Mouse (Mus musculus) cerebellum, postnatal 10 days (tissue): ENCODE measurements around the gene Lmtk2.

Experiments used
- DNase-seq, 2 experiments: peaks; one replicate each; pipeline ENCODE4 v3.0.0; 2021; ENCODE audit warnings: mixed read lengths in 2 of 2

Gene Lmtk2

DNA sequence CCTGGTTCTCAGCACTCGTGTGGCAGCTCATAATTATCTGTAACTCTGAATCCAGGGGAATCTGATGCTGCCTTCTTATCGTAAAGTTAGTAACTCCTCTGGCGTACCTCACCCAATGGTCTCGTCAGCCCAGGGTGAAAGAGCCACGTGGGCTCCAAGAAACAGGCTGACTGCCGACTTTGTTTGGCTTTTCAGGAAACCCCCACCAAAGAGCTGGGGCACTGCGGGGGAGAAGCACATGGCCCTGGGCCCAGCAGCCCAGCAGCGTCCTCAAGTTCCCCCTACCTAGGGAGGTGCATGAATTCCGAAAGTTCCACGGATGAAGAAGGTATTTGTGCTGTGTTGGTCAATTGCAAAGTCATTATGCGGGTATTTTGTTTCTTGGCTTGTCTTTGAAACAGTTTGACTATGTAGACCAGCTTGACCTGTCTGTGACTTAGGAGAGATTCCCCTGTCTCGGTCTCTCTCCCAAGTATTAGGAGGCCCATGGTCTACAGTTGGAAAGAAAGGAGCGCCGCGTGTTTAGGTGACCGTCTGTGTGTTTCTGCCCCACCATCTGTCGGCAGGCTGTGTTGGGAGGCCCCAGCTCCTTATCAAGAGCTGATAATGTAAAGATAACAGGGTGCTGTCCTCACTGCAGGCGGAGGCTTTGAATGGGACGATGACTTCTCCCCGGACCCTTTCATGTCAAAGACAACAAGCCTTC, 82.5 kb downstream of the Lmtk2 start:
- no peak for DNase-seq

DNA sequence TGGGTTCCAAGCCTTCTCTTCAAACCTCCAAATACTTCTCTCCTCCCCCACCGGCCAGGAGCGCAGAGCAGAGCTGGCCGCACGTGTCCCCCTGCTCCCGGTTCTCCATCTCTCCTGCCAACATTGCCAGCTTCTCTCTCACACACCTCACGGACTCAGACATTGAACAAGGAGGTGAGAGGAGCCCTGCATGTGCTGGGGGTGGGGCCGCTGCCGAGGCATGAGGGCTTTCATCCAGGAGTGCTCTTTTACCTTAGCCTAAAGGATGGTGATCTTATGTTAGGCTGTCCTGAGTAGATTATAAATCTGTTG, 83.0 kb downstream of the Lmtk2 start:
- peak in 1 of 2 experiments; percentile 15 for DNase-seq

DNA sequence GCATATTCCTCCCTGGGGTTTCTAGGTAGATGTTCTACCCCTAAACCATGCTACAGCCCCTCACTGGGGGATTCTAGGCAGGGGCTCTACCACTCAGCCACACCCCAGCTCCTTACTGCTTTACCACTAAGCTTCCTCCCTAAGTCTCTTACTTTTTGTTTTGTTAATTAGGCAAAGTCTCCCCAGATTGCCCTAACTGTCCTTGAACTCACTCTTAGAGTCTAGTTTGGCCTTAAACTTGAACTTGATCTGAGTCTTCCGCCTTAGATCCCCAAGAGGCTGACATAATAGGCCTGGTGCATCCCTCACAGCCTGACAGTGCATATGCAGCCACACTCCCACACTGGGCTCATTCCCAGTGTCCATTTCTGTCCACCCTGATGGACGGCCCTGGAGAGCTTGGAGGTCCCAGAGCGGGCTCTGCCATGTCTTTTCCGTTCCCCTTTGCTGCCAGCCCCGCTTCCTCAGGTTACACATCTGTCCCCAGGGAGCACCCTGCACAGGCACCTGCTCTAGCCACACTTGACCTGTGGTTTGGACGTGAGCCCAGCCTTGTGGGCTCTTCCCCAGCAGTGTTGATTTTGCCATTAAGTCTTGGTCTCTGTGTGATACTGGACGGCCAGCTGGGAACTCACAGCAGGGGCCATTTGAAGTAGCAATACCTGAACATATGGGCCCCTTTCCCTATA, 83.6 kb downstream of the Lmtk2 start:
- peak in 1 of 2 experiments; percentile 17 for DNase-seq

DNA sequence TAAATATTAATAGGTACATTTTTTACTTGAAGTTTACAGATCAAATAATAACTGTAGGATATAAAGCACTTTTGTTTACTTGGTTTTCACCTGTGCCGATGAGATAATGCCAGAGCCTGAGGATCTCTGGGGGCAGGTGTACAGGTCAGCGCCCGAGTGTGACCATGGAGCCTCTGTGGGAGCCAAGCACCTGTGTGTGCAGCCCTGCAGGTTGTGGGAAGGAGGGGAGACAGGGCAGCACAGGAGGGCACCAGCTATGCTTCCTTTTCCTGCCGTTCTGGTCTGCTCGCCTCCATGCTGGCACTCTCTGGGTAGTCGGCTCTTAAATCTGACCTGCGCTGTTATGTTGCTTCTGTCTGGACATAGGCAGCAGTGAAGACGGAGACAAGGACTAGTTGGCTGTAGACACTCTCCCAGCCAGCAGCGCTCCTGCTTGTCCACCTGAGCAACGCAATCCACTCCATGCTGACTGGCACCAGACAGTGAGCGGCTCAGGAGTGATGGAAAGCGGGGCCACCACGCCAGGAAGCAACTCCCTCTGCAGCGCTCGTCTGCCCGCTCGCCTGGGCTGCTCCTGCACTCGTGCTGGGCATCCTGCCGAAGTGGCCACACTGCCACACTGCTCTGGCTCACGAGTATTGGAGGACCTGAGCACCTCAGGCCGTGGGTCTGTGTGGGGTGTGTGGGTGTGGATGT, 84.3 kb downstream of the Lmtk2 start:
- peak in 1 of 2 experiments; percentile 17 for DNase-seq

DNA sequence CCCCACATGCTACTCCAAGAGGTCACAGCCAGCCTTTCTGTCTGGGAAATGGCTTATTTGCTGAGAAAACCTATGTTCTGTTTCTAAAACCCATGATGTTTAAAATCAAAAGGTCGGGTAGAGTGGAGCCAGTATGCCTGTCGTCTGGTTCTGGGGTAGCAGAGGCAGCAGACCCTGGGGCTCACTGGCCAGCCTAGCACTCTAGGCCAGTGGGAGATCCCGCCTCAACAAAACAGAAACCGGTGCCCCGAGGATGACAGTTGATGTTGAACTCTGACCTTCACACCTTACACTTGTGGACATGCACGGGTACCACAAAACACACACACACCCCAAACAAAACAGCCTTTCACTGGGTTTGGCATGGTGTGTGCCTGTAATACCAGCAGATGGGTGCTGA, 88.2 kb downstream of the Lmtk2 start:
- no peak for DNase-seq

DNA sequence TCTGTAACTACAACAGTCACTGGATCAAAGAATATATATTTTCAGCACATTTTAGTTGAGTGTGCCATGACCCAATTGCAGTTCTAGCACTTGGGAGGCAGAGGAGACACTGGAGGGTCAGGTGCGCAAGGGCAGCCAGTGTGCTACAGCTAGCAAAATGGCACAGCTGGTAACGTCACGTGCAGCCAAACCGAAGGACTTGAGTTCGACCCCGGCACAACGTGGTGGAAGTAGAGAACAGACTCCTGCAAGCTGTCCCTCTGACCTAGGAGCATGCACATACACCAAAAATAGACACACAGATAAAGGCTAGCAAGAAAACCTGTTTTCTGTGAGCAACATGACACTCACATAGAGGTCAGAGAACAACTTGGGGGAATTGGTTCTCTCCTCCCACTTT, 89.1 kb downstream of the Lmtk2 start:
- DNase-seq: no peak

DNA sequence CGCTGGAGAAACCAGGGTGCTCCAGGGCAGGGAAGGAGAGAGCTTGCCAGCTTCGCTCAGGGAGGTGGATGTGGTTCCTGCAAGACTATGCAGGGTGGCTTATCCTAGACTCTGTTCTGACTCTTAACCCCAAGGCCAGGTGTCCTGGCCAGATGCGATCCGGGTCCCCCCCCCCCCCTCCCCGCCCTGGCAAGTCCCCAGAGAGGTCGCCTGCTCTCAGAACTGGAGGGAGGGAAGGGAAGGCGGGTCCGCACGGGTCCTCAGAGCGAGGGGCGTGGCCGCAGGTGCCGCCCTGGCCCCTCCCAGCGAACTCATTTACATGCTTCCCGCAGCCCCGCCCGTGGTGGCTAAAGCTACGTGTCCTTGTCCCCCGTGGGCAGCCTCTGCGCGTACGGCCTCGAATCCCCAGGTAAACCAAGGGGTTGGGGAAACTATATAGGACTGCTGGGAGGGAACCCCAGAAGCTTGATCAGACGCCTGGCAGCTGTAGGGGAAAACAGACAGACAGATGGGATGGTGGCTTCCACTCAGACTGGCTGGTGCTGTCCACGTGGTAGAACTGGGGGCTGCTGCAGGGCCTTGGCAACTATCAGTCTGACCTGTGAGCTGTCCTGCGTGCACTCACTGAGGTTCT, 89.8 kb downstream of the Lmtk2 start, which contains the start of gene Bhlha15:
TSS of gene Bhlha15 (plus strand) at position 337 of the 634 bp plus-strand sequence.
- peak; percentile 46 to 53 for DNase-seq

DNA sequence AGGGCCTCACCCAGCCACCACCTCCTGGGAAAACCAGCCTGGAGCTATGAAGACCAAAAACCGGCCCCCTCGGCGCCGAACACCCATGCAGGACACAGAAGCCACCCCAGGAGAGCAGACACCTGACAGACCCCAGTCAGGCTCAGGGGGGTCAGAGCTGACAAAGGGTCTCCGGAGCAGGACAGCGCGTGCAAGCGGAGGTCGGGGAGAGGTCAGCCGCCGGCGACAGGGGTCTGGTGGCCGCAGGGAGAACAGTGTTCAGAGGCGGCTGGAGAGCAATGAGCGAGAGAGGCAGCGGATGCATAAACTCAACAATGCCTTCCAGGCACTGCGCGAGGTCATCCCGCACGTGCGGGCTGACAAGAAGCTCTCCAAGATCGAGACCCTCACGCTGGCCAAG, 90.8 kb downstream of the Lmtk2 start:
- DNase-seq: no peak

DNA sequence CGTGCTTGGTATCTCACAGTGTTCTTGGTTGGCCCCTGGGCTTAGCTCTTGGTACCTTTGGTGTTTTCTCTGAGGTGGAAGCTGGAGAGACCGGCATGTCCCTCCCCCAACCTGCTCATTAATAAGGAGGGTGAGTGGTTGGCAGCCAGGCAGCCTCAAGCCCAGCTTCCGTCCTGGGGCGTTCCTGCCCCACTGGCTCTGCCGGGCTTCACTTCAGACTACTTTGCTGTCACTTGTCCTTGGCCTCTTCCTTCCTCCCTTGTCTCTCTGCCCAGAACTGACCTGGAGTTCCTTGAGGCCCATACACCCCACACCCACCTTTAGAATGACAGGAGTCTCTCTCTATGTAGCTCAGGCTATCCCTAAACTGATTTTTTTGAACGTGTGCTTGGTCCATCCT, 92.4 kb downstream of the Lmtk2 start:
- no peak for DNase-seq

DNA sequence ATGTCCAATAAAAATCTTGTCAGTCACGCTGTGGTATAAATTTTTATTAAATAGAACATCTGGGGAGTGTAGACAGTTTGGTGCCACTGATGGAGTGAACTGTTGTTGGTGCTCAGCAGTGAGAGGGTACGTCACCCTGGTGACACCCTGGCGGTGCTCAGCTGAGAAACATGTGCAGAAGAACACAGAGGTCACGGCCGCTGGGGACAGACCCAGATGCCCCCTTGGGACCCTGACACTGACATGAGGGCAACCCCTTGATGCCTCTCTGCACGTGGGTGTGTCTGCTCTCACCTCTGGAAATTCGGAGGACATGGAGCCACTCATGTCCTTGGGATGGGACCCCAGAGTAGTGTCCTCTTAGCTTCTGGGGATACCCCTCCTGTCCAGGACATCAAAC, 94.2 kb downstream of the Lmtk2 start:
- DNase-seq: no peak

DNA sequence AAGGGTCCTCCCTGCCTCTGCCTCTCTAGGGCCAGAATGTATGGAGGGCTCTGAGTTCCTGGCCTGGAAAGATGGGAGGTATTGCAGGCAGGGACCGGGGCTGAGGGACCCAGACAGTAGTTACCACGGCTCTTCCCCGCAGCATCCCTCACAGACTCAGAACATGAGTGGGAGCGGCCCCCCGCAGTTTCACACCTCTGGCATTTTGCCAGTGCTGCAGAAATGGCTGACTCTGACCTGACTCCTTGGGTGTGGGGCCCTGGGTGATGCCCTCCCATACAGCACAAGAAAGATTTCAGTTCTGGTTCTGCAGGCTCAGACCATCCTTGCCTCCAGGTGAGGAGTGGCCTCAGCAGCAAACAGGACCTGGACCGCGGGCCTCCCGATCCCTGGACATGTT, 95.3 kb downstream of the Lmtk2 start:
- DNase-seq: peak in 1 of 2 experiments; percentile 43

DNA sequence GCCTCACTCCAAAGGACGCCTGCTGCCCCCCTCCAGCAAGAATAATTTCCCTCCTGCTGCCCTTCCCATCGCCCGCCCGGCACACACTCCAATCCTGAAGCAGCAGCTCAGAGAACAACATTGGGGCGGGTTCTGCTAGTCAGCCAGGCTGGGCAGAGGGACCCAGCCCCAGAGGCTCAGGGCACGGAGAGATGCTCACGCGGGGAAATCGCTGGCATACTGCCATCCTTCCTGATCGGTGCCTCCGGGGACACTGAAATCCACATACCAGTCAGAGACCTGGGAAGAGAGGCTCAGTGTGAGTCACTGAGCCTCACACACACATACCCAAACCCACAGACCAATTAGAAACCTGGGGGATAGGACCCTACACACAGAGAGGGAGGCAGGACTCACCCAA, 100.4 kb downstream of the Lmtk2 start:
- peak; percentile 49 to 56 for DNase-seq

DNA sequence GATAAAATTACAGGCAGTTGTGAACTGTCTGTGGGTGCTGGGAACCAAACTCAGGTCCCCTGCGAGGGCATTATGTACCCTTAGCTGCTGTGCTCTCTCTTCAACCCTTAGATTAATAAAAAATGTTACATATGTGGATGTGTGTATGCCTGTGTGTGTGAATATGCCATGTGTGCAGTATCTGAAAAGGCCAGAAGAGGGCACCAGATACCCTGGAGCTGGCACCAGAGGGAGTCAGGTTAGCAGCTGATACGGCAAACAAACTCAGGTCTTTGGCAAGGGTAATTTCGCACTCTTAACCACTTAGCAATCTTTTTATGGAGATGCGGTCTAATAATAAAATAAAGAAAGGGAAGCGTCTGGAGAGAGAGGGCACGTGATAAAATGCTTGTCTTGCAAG, 102.2 kb downstream of the Lmtk2 start:
- DNase-seq: peak in 1 of 2 experiments; percentile 49

DNA sequence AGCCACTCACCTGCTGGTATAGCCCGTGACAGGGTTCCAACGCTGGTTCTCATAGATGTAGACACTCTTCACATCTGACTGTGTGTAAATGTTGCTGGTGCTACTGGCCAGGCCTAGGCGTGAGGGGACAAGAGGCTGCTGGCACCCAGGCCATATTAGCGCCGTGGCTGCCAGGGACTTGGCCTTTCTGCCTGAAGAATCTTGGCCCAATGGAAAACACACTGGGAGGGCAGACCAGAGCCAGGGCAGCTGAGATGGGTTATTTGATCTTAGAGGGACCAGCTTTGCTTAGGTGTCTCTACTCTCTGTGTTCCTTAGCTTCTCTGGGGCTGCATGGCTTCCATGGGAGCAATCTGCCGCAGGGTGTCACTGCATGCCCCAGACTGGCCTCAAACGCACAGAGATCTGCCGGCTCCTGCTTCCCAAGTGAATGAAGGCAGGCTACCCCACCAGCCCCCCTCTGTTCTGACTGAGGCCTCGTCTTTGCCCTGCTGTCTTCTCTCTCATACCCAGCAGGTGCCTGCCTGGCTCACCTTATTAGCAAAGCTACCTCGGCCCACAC, 103.2 kb downstream of the Lmtk2 start:
- DNase-seq: peak; percentile 62 to 67

DNA sequence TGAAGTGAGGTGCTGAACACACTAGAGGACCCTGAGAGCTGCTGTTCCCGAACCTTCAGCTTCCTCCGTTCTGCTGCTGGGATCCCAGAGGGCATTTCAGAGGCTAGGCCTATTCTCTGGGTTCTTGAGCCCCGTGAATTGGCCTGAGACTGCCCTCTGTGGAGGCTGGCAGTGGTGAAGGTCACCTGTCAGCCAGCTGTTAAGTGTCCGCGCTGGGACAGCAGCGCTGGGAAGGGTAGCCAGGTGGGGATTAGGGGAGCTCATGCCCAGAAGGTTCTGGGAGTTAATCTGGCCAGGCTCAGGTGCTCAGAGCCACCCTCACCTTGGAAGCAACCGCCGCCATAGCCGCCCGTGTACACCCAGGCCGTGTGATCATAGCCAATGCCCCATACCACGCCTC, 104.1 kb downstream of the Lmtk2 start:
- DNase-seq: no peak

DNA sequence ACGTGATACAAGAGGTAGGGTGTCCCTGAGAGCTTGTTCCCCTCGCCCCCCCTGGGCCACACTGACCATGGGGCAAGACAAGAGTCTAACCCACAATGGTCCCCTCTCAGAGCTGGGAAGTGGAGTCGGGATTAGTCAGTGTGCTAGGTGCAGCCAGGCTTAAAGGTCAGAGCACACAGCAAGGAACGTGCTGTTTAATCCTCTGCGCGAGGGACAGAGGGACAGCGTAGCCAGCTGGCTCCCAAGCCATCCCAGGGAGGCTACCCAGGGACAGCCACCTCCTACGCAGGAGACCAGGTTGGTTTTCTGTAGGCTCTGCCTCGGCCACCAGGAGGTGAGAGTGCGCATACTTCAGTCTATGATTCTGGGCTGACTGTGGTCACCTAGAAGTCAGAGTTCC, 104.7 kb downstream of the Lmtk2 start:
- no peak for DNase-seq

DNA sequence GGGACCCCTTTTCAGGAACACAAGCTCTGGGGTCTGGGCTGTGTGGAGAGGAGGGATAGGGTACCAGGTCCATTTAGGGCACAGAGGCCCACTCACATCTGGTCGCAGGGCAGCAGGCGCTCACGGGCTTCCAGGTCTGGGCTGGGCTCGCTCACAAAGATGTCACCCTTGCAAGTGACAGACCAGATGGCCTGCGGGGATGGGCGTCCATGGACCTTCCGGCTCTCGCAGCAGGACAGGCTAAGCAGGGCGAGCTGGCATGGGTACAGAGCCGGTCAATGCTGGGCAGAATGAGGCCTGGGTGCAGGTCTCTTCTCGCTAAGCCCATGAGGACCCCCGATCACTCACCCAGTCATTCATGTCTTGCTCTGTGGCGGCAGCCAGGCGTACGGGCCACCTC, 105.8 kb downstream of the Lmtk2 start:
- peak in 1 of 2 experiments; percentile 17 for DNase-seq

DNA sequence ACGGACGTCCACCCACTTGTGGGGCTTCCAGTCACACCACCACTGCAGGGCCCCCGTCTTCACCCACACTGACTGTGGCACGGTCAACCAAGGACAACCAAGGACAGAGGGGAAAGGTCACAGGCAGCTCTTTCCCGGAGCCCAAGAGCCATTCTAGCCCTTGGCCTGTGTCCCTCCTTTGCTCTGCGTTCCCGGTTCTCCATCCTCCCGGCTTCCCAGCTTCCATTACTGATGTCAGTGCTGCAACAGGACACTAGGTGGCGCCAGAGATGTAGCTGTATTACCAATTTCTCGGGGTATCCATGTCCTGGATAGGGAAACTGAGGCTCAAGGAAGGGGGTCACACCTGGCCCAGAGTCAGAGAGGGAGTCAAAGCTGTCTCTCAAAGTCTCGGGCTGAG, 107.2 kb downstream of the Lmtk2 start:
- peak; percentile 73 to 78 for DNase-seq

DNA sequence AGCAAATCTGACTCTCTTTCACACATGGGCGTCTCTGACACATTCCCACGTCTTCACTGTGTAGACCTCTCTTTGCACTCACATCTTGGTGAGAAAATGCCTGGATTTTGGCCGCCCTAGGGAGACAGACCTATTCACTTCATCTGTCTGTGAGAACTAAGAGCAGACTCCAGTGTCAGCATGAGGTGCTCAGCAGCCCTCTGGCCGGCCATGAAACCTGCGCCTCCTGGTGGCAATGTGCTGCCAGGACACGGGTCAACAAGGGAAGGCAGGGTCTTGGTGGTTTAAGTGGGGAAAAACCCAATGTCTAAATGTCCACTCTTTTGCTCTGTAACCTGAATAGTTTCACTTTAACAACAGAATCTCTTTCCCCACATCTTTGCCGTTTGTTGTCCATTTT, 114.2 kb downstream of the Lmtk2 start:
- DNase-seq: peak; percentile 83 to 87

DNA sequence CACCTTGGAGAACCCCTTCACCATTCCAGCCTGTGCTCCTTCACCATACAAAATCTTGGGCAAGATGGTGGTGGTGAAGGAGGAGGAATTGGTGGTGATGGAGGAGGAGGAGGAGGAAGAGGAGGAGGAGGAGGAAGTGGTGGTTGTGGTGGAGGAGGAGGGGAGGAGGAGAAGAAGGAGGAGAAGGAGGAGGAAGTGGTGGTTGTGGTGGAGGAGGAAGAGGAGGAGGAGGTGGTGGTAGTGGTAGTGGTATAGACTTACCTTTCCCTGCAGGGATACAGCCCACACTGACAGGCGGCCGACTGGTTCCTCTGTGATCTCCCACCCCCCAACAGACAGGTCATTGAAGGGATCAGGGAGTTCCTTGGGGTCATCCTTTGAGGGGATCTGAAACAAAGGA, 115.8 kb downstream of the Lmtk2 start:
- no peak for DNase-seq

DNA sequence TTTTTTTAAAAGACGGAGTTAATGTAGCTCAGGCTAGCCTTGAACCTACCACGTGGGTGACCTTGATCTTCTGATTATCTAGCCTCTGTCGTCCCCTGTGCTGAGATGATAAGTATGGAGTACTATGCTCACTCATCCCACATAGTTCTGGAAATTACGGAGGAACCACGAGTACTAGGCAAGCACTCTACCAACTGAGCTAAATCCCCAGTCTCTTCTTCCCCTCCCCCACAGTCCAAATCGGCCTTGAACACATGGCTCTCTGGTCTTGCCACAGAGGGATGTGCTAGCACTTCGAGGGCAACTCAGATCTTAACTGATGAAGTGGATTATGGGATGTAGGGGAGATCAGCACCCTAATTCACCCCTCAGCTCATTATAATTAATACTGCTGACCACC, 117.8 kb downstream of the Lmtk2 start:
- no peak for DNase-seq

DNA sequence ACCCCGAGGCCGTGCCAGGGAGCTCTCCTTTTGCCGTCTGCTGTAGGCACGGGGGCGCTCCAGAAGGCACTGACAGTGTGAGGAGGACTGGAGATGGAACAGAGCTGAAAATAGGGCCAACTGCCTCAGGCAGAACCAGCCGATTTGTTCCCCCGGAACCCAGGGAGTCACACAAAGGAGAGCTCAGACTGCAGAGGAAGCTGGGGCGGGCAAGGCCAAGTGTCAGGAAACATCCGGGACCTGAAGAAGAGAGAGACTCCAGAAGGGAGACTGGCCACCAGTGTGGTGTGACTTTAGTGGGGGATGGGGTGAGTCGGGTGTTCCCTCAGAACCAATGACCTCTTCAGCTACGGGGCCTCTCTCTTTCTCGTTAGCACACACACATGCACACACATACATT, 119.1 kb downstream of the Lmtk2 start:
- no peak for DNase-seq

DNA sequence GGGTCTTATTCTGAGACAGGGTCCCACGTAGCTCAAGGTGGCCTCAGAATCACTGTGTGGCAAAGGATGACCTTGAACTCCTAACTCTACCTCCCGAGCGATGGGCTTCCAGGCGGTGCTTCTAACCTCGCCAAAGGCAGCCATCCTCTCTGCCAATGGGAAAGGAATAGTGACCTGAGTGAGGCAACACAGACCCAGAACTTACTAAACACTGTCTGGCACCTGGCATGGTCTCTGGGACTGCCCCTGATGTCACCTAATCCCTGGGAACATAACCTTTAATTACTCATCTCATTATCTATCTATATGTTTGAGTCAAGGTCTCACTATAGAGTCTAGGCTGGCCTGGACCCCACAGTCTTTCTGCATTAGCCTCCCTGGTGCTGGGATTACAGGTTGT, 119.7 kb downstream of the Lmtk2 start:
- no peak for DNase-seq
